Mouse (Mus musculus) liver, embryonic 14.5 days (tissue): ENCODE measurements around the gene Tmbim4. TPM values are rescaled to one million over a fixed set of nuclear protein-coding genes. Genes with fewer than 3 reads are reported as not detected.
"Not testable (repeated sequence)": the region's sequence is repeated elsewhere in the genome, so short reads cannot be mapped to it uniquely, and the experiment has no call there.

Source experiments
- ATAC-seq: fragments of 200-750 bp; cut with Nextera tagmentation; 2 replicates; pipeline ENCODE4 v1.8.0; 2017; ENCODE audit warnings: moderate number of reproducible peaks, mild to moderate bottlenecking, moderate library complexity; ENCODE audit not compliant: insufficient read depth
- DNase-seq, 3 experiments: peaks; one replicate each; pipeline ENCODE4 v3.0.0-alpha.2; 2012 to 2013; ENCODE audit warnings: low read depth in 3 of 3, low spot score in 3 of 3
- H3K27ac ChIP-seq: fragments of 300-500 bp; sonication (generic); 2 replicates; pipeline ENCODE4 v1.5.1; 2014; ENCODE audit warnings: moderate library complexity, mild to moderate bottlenecking, control low read depth, inconsistent platforms
- H3K27me3 ChIP-seq: fragments of 300-500 bp; sonication (generic); 2 replicates; pipeline ENCODE4 v1.6.1; 2014; ENCODE audit warnings: mild to moderate bottlenecking, low read length, moderate library complexity; ENCODE audit not compliant: control insufficient read depth, insufficient read depth
- H3K36me3 ChIP-seq: fragments of 300-500 bp; sonication (generic); replicated peaks from 2 replicates; pipeline ENCODE4 v1.6.1; 2014; ENCODE audit warnings: low read depth; ENCODE audit not compliant: control insufficient read depth, insufficient read depth
- H3K4me1 ChIP-seq, 2 experiments: fragments of 200-500 bp in 1 of 2; fragments of 300-500 bp in 1 of 2; sonication (generic) in 1 of 2; replicated peaks; 2 replicates each; pipeline ENCODE4 v1.6.1; 2012 to 2014; ENCODE audit warnings: antibody characterized with exemption in 1 of 2, inconsistent platforms in 1 of 2, low read length in 1 of 2; ENCODE audit not compliant: control insufficient read depth in 2 of 2, insufficient read depth in 2 of 2
- H3K4me2 ChIP-seq: fragments of 300-500 bp; sonication (generic); 2 replicates; pipeline ENCODE4 v1.6.1; 2014; ENCODE audit warnings: low read depth, mild to moderate bottlenecking, control low read depth, moderate library complexity
- H3K4me3 ChIP-seq, 2 experiments: fragments of 200-500 bp in 1 of 2; fragments of 300-500 bp in 1 of 2; sonication (generic) in 1 of 2; 2 replicates each; pipeline ENCODE4 v1.5.1; 2012 to 2014; ENCODE audit warnings: low read depth in 2 of 2, low read length in 2 of 2, mild to moderate bottlenecking in 2 of 2, control low read depth in 1 of 2, inconsistent platforms in 1 of 2, moderate library complexity in 1 of 2; ENCODE audit not compliant: insufficient read depth in 1 of 2
- H3K9ac ChIP-seq: fragments of 300-500 bp; sonication (generic); replicated peaks from 2 replicates; pipeline ENCODE4 v1.6.1; 2014; ENCODE audit warnings: mild to moderate bottlenecking, control low read depth, moderate library complexity
- H3K9me3 ChIP-seq: fragments of 300-500 bp; sonication (generic); 2 replicates; pipeline ENCODE4 v1.6.1; 2016; ENCODE audit warnings: low read length, mixed read lengths; ENCODE audit not compliant: control insufficient read depth
- CTCF ChIP-seq: IDR thresholded peaks from 2 replicates; pipeline ENCODE4 v1.5.1; 2016; ENCODE audit warnings: antibody characterized with exemption, low read depth, control low read depth
- EP300 ChIP-seq: IDR thresholded peaks from 2 replicates; pipeline ENCODE4 v1.6.1; 2016; ENCODE audit warnings: antibody characterized with exemption, low read depth
- WGBS: fragments of 180-500 bp; shearing (Covaris S2); extraction: QIAGEN DNeasy Blood & Tissue Kit; methylation state at CpG from one replicate; pipeline ENCODE4 v1.1.7; 2014; ENCODE audit not compliant: insufficient replicate concordance; 5-methylcytosine and 5-hydroxymethylcytosine counted together
- polyA plus RNA-seq, 2 experiments: library from polyadenylated mRNA; depleted of rRNA in 1 of 2; stranded (reverse) in 1 of 2; unstranded in 1 of 2; fragments of >200 nt; fragmentation: Nextera tagmentation in 1 of 2; extraction: Ambion mirVana in 1 of 2; gene quantifications; 2 replicates each; pipeline versions ENCODE4 v1.2.1 to v1.2.3; 2012 to 2014

The Tmbim4 gene
- polyA plus RNA-seq, 2 experiments, result 40.1 to 82.2 TPM

DNA sequence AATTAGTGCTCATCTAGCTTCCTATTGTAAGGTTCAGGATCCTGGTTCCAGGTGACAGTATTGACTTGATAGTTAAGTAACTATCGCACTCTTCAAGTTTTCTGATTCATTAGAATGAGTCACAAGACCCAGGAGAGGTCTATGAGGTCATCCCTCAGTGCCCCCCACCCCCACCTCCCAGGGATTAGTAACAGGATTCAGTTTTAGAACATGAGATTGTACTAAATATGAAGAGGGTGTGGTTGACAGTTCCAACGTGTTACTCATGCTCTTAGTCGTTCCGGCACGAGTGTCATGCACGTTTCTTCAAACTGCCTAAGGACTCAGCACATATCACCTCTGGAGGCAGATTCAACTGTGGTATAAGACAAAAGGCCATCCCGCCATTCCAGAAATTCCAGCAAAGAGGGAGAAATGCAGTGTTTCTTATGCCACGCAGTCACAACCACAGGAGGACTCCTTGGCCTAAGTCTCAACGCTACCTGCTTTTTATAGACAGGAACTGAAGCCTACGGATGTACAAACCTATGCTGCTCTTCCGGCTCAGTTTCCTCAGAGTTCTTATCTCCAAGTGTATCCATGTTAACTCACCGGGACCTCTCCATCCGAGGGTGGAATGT, 3.3 kb downstream of the Tmbim4 start:
- 72% methylated on average over 13 of the region's 13 CpGs for WGBS
- Histone ChIP-seq H3K9me3 (no peaks in the 10 kb centered on the region), H3K4me2 (no peak overlapping the region), H3K36me3 (no peaks in the 10 kb centered on the region), H3K27ac (no peak overlapping the region), H3K27me3 (peaks cover 10% of the 10 kb centered on the region), H3K4me1 (peaks cover 2 to 3% of the 10 kb centered on the region in 2 experiments), H3K4me3 (no peak overlapping the region), H3K9ac (no peak overlapping the region)
- DNase-seq, result no peak
- no peak for ATAC-seq
- TF ChIP-seq CTCF, result no peak
- TF ChIP-seq EP300, result no peak

DNA sequence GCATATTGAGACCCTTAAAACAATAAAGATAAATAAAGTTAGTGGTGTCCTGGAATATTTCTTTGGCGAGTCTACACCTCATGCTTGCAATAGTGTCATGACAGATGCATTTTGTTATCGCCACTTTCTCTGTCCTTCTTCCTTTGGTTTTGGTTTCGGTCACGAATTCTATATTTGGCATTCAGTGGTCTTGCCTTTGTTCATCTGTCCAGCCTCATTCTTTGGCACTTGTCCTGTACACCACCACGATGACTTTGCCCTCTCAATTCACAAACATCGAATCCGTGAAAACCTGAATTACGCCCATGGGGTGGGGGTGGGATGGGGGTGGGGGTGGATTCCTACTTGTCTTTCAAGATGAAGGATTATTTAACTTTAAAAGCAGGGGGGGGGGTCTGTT, 6.6 kb downstream of the Tmbim4 start:
- ATAC-seq (no peak), DNase-seq (no peak)
- H3K36me3 ChIP-seq, result no peaks in the 10 kb centered on the region
- H3K4me2 ChIP-seq, result peak overlapping the region; percentile 77
- WGBS, result 57% methylated on average over 8 of the region's 8 CpGs
- no peaks in the 10 kb centered on the region; the same call in 1 of the 2 replicates for H3K9me3 ChIP-seq
- TF ChIP-seq CTCF, result no peak
- H3K4me1 ChIP-seq, result peaks cover 6 to 7% of the 10 kb centered on the region in 2 experiments
- H3K27ac ChIP-seq, result no peak overlapping the region
- no peaks in the 10 kb centered on the region for H3K27me3 ChIP-seq
- H3K9ac ChIP-seq, result no peak overlapping the region
- H3K4me3 ChIP-seq, result no peak overlapping the region; a peak in 2 of 4 replicates

DNA sequence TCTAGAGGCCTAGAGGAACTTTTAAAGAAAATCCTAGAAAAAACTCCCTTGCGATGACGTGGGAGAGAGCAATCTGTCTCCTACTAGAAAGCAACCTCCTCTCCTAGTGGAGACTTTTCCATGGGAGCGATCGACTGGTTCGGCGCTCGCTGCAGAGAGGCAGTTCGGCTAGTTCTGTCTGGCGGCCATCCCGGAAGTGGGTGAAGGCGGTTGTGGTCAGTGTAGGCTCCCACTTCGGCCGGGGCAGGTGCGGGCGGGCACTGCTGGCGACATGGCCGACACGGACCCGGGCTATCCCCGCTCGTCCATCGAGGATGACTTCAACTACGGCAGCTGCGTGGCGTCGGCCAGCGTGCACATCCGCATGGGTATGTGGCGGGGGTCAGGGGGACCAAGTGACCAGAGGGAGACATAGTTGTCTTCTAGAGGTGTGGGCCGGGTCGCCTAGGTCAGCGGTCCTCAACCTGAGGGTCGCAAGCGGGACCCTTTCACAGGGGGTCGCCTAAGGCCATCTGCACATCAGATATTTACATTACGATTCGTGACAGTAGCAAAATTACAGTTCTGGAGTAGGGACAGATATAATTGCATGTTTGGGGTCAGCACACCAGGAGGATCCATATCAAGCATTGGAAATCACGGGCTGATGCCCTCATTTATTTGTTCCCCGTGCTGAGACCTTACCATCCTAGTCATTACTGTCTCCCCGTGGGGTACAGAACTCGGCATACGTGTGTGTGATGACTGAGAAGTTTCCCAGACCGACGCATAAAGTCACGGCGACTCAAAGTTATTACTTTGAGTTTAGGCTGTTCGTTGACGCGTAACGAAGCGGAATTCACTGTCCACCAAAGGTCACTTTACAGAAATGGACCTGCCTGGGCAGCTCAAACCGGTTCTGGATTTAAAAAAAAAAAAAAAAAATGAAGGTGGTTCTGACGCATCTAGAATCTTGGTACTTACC, 7.5 kb downstream of the Tmbim4 start:
- 2% methylated on average over 53 of the region's 53 CpGs for WGBS
- no peaks in the 10 kb centered on the region; the same call in 1 of the 2 replicates for H3K9me3 ChIP-seq
- ATAC-seq (peak; percentile 83), DNase-seq (peak; percentile 52 to 58 (median 56))
- peak overlapping the region; percentile 77 for H3K4me2 ChIP-seq
- no peaks in the 10 kb centered on the region for H3K36me3 ChIP-seq
- peak; percentile 28; the same call in 1 of the 2 replicates for TF ChIP-seq CTCF
- no peak for TF ChIP-seq EP300
- peaks cover 6 to 7% of the 10 kb centered on the region in 2 experiments for H3K4me1 ChIP-seq
- peak overlapping the region; percentile 88 for H3K9ac ChIP-seq
- no peaks in the 10 kb centered on the region for H3K27me3 ChIP-seq
- H3K4me3 ChIP-seq, result peak overlapping the region; percentile 70 to 96
- no peak overlapping the region for H3K27ac ChIP-seq

DNA sequence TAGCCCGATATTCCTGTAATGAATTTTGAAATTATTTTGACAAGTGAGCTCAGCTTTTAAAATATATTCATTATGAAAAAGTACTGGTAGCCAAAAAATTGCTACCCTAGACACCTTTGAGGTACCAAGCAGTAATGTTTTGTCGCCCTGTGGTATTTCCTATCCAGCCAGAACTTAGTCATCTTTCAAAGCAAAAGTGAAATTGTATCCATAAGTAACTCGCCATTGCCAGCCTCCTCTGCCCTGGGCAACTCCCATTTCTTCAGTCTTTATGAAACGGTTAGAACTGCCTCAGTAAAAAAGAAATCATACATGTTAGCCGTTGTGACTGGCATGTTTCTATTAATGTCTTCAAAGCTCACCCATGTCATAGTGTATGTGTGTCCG, 8.1 kb downstream of the Tmbim4 start:
- DNase-seq, result no peak
- no peaks in the 10 kb centered on the region for H3K27me3 ChIP-seq
- no peak for TF ChIP-seq EP300
- peaks cover 6 to 7% of the 10 kb centered on the region in 2 experiments for H3K4me1 ChIP-seq
- H3K36me3 ChIP-seq, result no peaks in the 10 kb centered on the region
- H3K9ac ChIP-seq, result peak overlapping the region; percentile 88
- H3K4me2 ChIP-seq, result peak overlapping the region; percentile 77
- H3K4me3 ChIP-seq, result peak overlapping the region; percentile 40 to 96
- no peak for ATAC-seq
- no peak overlapping the region for H3K27ac ChIP-seq
- no peaks in the 10 kb centered on the region; the same call in 1 of the 2 replicates for H3K9me3 ChIP-seq
- WGBS, result 40% methylated on average over 6 of the region's 6 CpGs

DNA sequence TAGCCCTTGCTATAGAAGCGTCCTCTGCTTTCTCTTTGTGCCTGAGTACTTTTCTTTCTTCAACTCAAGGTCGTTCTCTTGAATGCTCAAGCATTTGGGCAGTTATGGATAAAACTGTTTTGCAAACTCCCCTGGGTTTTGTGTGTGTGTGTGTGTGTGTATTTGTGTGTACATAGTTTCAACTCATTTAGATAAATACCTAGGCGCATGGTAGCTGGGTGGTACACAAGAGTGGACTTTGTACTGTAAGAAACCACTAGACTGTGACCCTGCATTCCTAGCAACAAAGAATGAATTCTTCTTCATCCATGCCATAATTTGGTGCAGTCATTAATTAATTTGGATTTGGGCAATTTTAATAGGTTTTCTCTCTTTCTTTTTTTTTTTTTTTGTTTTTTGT, 8.7 kb downstream of the Tmbim4 start:
- Histone ChIP-seq H3K9ac (no peak overlapping the region; the same call in none of the 2 replicates), H3K27ac (no peak overlapping the region), H3K4me3 (peak overlapping the region; percentile 40 to 96; a peak in 2 of 4 replicates), H3K27me3 (no peaks in the 10 kb centered on the region), H3K9me3 (no peaks in the 10 kb centered on the region; the same call in 1 of the 2 replicates), H3K36me3 (no peaks in the 10 kb centered on the region), H3K4me1 (peaks cover 6 to 7% of the 10 kb centered on the region in 2 experiments), H3K4me2 (peak overlapping the region; percentile 77)
- no peak for TF ChIP-seq EP300
- TF ChIP-seq CTCF, result no peak
- DNase-seq (no peak), ATAC-seq (no peak)
- 83% methylated on average over 3 of the region's 3 CpGs for WGBS

DNA sequence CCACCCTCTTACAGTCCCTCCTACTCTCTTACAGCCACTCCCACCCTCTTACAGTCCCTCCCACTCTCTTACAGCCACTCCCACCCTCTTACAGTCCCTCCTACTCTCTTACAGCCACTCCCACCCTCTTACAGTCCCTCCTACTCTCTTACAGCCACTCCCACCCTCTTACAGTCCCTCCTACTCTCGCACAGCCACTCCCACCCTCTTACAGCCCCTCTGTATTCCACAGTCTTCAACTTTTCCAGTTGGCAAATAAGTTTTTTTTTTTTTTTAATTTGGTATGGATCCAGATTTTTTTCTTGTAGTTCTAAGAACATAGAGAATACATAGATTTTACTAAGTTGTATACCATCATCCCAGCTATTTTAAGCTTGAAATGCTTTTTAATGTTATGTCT, 15.7 kb downstream of the Tmbim4 start:
- not testable (repeated sequence) for H3K36me3 ChIP-seq, H3K27me3 ChIP-seq, DNase-seq, H3K9ac ChIP-seq, H3K27ac ChIP-seq, H3K4me2 ChIP-seq, H3K4me3 ChIP-seq, H3K4me1 ChIP-seq, H3K9me3 ChIP-seq, ATAC-seq
- WGBS, result 69% methylated on average over 1 of the region's 1 CpGs
